13 mouse cellular contexts compared by ENCODE assay signal in genomic region chr11:23893556-23893955, GRCm38 (mm10). TPM values are rescaled to one million over a fixed set of nuclear protein-coding genes. Genes with fewer than 3 reads are reported as not detected.
DNase-seq lines count a peak whose midpoint lies in the region; ATAC-seq and TF ChIP-seq lines count a peak whose summit lies in the region.
"Had no signal": no experiment of that assay in that cellular context is flagged by ENCODE, and none has a peak within 500 bp of the region (broad histone marks: within the 10 kb centered on the region; RNA-seq: fewer than 3 reads in every experiment).

No protein-coding gene starts in this region.

- H3K36me3 ChIP-seq in forebrain, embryonic 12.5 days (replicated peaks): peaks cover 16% of the 10 kb centered on the region
- peaks cover 14% of the 10 kb centered on the region for H3K36me3 ChIP-seq in forebrain, postnatal 0 days (ENCODE audit: insufficient read depth)
- H3K36me3 ChIP-seq in neural tube, embryonic 12.5 days: peaks cover 16% of the 10 kb centered on the region
- peaks cover 18% of the 10 kb centered on the region; the same call in 1 of the 2 replicates for H3K36me3 ChIP-seq in limb, embryonic 12.5 days

- TF ChIP-seq CTCF in forebrain, postnatal 0 days (IDR thresholded peaks at IDR 0.05; ENCODE audit: low read depth): no peak

- no peak overlapping the region for H3K4me3 ChIP-seq in forebrain, embryonic 12.5 days (replicated peaks)
- no peak overlapping the region for H3K4me3 ChIP-seq in forebrain, postnatal 0 days (ENCODE audit: low read depth, low read length)
- H3K4me3 ChIP-seq in neural tube, embryonic 12.5 days: no peak overlapping the region
- no peak overlapping the region for H3K4me3 ChIP-seq in limb, embryonic 12.5 days (replicated peaks)

- H3K27ac ChIP-seq in forebrain, embryonic 12.5 days: no peak overlapping the region
- H3K27ac ChIP-seq in forebrain, postnatal 0 days (ENCODE audit: low read depth, low read length): no peak overlapping the region
- no peak overlapping the region for H3K27ac ChIP-seq in neural tube, embryonic 12.5 days
- no peak overlapping the region for H3K27ac ChIP-seq in limb, embryonic 12.5 days

- no peaks in the 10 kb centered on the region for H3K9me3 ChIP-seq in forebrain, embryonic 12.5 days
- H3K9me3 ChIP-seq in forebrain, postnatal 0 days (ENCODE audit: low read length): no peaks in the 10 kb centered on the region
- H3K9me3 ChIP-seq in neural tube, embryonic 12.5 days: no peaks in the 10 kb centered on the region
- no peaks in the 10 kb centered on the region for H3K9me3 ChIP-seq in limb, embryonic 12.5 days

- peaks cover 11% of the 10 kb centered on the region for H3K4me1 ChIP-seq in forebrain, embryonic 12.5 days
- H3K4me1 ChIP-seq in forebrain, postnatal 0 days (ENCODE audit: insufficient read depth): no peaks in the 10 kb centered on the region
- peaks cover 3% of the 10 kb centered on the region for H3K4me1 ChIP-seq in neural tube, embryonic 12.5 days
- peaks cover 3% of the 10 kb centered on the region; the same call in 1 of the 2 replicates for H3K4me1 ChIP-seq in limb, embryonic 12.5 days (replicated peaks)

- no peak for DNase-seq in forebrain, postnatal 0 days
- DNase-seq in neural tube, embryonic 10.5 days (ENCODE audit: extremely low spot score, low spot score): no peak
- no peak for DNase-seq in ovary, postnatal 36 days (ENCODE audit: low spot score)
- no peak for DNase-seq in embryo, embryonic 11 days
- DNase-seq in urinary bladder, postnatal 4 days (ENCODE audit: low spot score in 2 of 2): no peak
- DNase-seq: cerebellum, adult 8-10 months; gastrocnemius, postnatal 25 days; kidney, adult 18-20 months; right cerebral cortex, postnatal 14 days; thymus, adult 18-20 months had no signal

- no peak overlapping the region for H3K9ac ChIP-seq in forebrain, embryonic 12.5 days
- H3K9ac ChIP-seq in forebrain, postnatal 0 days: no peak overlapping the region
- no peak overlapping the region for H3K9ac ChIP-seq in neural tube, embryonic 12.5 days
- no peak overlapping the region for H3K9ac ChIP-seq in limb, embryonic 12.5 days (replicated peaks)

- peak overlapping the region; percentile 25; the same call in 1 of the 2 replicates for H3K4me2 ChIP-seq in forebrain, embryonic 12.5 days
- no peak overlapping the region; the same call in 1 of the 2 replicates for H3K4me2 ChIP-seq in forebrain, postnatal 0 days (ENCODE audit: low read depth)
- peak overlapping the region; percentile 31; the same call in 1 of the 2 replicates for H3K4me2 ChIP-seq in neural tube, embryonic 12.5 days (replicated peaks)
- peak overlapping the region; percentile 23 for H3K4me2 ChIP-seq in limb, embryonic 12.5 days

- ATAC-seq in forebrain, embryonic 12.5 days (ENCODE audit: low FRiP score): no peak
- ATAC-seq in forebrain, postnatal 0 days: no peak
- no peak for ATAC-seq in neural tube, embryonic 12.5 days (ENCODE audit: low FRiP score, low read depth)
- ATAC-seq in limb, embryonic 12.5 days (ENCODE audit: insufficient number of reproducible peaks, insufficient read depth, low FRiP score, low TSS enrichment, low read depth): no peak

- H3K27me3 ChIP-seq in forebrain, embryonic 12.5 days: peaks cover 4% of the 10 kb centered on the region; the same call in 1 of the 2 replicates
- H3K27me3 ChIP-seq in forebrain, postnatal 0 days (ENCODE audit: insufficient read depth, low read length): no peaks in the 10 kb centered on the region
- no peaks in the 10 kb centered on the region for H3K27me3 ChIP-seq in neural tube, embryonic 12.5 days (replicated peaks)
- H3K27me3 ChIP-seq in limb, embryonic 12.5 days: no peaks in the 10 kb centered on the region

RNA-seq across cellular contexts. Expression of gene Papolg, which starts 1.5 kb away (rescaled TPM):
- 28.7 and 30.5 TPM in 2 replicates for polyA plus RNA-seq in forebrain, embryonic 12.5 days (2016; fragmentation: Nextera tagmentation; extraction: Ambion mirVana)
- 27.3 and 28.1 TPM in 2 replicates for total RNA-seq in forebrain, postnatal 0 days (2014; rRNA removed)
- polyA plus RNA-seq in forebrain, postnatal 0 days (2015; fragmentation: Nextera tagmentation; extraction: Ambion mirVana): 8.3 and 10.7 TPM in 2 replicates
- 25.2 and 25.6 TPM in 2 replicates for polyA plus RNA-seq in neural tube, embryonic 12.5 days (2016; fragmentation: Nextera tagmentation; extraction: Ambion mirVana)
- 22.7 and 25.7 TPM in 2 replicates for polyA plus RNA-seq in limb, embryonic 12.5 days (2016; fragmentation: Nextera tagmentation; extraction: Ambion mirVana)
